Mouse (Mus musculus): ENCODE results near the gene BC048403. TPM values are rescaled to one million over a fixed set of nuclear protein-coding genes. Genes with fewer than 3 reads are reported as not detected.
"Not testable (repeated sequence)": the region's sequence is repeated elsewhere in the genome, so short reads cannot be mapped to it uniquely, and the experiment has no call there.

BC048403 gene
- total RNA-seq, 1 experiment from 2014 or later, result 4.8 TPM

DNA sequence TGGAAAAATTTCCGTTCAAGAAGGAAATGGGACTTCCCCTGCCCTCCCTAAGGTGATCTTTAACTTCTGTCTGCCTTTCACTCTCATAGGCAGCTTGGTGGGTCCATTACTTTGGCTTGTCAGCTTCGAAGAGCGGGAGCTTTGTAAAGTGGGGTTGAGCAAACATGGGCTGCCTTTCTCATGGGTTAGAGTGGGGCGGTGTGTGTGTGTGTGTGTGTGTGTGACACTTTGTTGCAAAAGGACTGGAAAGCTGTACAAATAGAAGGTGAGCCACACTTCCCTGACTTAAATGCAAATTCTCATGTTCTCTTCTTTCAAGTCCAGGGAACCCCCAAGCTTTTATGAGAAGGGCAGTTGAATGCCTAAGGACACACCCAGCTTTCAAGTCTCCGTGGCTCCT is 14.5 kb downstream of the BC048403 start:
- ATAC-seq (replicated peaks; ENCODE audit: low read depth, poor library complexity, severe bottlenecking), result no peak

DNA sequence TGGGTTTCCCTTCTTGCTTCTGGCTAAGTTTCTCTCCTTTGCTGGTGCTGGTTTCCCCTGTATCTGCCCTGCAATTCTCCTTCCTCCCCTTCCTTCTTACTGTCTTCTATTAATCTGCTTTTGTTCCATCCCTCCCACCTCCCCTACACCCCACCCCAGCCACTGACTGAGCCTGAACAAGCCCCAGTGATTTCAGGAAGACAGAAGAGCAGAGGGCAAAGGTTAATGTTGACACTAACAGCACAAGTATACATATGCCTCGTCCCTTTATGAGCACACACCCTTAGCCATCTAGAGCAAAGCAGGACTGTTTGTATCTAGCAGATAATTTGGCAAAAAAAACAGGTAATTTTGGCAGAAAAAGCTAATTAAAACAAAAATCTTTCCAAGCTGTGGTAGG is 16.1 kb downstream of the BC048403 start:
- ATAC-seq (replicated peaks; ENCODE audit: low read depth, poor library complexity, severe bottlenecking), result no peak

DNA sequence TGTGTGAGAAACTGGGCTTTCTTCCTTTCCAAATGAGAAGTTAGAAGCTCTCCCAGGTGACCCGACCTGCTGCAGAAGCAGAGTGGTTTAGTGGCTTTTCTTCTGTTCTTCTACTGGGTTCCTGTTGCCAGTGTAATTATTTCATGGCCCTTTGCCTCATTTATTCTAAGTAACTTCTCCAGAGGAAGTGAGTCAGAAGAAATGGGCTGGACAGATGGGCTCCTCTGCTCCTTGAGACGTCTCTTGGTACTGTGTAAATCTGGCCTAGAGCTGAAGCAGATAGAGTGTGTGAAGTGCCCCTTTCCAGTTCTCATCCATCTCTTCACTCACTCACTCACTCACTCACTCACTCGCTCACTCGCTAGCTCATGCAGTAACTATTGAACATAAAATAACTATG is 16.9 kb downstream of the BC048403 start:
- no peak for ATAC-seq (replicated peaks; ENCODE audit: low read depth, poor library complexity, severe bottlenecking)

DNA sequence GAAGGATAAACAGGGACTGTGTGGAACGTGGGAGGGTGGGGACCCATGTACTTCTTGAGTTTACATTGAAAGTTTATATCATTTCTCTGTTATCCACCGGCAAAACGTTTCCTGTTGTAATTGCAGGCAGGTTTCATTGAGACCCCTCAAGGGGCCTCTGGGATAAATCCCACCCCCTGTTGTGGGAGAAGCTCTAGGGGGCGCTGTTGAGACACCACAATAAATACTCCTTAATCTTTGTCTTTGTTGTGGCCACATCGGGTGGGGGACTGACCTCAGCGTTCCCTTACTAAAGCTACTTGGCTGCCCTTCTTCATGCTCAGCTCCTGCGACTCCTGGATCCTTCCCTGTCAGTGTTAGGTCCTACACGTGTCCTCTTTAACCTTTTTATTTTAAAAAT is 19.4 kb downstream of the BC048403 start:
- peak; percentile 42; the same call in 1 of the 2 replicates for ATAC-seq (replicated peaks; ENCODE audit: low read depth, poor library complexity, severe bottlenecking)

DNA sequence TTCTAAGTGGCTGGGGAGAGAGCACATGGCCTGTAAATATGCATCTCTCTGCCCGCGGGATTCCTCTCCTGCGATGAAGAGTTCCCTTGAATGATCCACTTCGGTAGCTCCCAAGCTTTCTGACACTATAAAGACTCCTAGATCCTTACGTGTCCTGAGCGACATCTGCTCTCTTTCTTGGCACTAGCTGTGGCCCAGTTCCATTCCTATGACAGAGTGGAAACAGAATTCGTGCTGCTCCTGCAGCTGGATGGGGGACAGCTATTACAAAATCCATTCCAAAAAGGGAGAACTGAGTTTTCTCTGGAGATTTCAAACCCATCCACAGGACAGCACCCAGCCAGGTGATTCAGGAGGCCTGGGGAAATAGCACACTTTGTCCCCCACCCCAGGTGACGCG is 22.4 kb downstream of the BC048403 start:
- ATAC-seq (replicated peaks; ENCODE audit: low read depth, poor library complexity, severe bottlenecking), result no peak

DNA sequence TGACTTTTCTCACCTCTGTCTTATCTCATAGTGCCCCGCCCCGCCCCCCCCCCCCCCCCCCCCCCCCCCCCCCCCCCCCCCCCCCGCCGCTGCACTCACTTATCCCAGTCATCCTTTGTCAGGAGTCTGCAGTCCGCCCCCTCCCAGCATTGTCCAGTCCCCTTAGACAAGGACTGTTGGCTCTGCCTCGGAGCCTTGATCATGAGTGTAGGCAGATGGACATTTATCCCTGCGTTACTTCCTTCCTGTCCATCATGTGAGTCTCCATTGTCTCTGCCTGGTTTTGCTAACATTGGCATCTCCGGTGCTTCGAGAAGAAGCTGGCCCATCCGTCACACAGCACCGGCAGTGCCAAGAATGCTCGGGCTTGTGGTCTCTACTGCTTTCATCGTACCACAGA is 23.5 kb downstream of the BC048403 start:
- ATAC-seq (replicated peaks; ENCODE audit: low read depth, poor library complexity, severe bottlenecking), result no peak; the same call in 1 of the 2 replicates

DNA sequence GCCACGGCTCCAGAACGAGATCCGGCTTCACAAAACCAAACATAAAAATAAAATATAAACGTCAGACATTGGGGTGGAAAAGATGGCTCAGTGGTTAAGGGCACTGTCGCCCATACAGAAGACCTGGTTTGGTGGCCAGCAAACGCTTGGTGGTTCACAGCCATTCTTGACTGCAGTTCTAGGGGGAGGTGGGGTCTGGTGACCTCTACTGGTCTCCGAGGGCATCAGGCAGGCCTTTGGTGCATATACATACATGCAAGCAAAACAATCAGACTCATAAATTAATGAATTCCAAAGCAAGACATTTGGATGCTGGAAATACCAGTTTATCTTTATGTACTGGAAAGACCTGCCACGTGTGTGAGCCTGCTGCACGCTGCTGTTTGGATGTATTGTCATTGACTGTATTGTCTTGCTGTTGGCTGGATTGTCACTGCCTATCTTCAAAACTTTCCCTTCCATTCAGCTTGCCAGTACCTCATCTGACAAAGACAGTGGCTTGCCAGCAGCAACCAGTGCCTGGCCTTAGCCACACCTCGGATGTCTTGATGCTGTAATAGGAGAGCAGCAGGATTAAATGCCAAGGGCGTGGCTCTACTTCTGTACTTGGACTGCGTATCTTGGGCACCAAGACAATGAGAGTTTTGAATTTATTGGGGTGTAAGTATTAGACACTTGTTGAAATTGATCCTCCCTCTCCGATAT is 24.9 kb downstream of the BC048403 start:
- 0 out of 2 replicates have a peak, but pooled peaks have one; percentile 25 for ATAC-seq (replicated peaks; ENCODE audit: low read depth, poor library complexity, severe bottlenecking)

DNA sequence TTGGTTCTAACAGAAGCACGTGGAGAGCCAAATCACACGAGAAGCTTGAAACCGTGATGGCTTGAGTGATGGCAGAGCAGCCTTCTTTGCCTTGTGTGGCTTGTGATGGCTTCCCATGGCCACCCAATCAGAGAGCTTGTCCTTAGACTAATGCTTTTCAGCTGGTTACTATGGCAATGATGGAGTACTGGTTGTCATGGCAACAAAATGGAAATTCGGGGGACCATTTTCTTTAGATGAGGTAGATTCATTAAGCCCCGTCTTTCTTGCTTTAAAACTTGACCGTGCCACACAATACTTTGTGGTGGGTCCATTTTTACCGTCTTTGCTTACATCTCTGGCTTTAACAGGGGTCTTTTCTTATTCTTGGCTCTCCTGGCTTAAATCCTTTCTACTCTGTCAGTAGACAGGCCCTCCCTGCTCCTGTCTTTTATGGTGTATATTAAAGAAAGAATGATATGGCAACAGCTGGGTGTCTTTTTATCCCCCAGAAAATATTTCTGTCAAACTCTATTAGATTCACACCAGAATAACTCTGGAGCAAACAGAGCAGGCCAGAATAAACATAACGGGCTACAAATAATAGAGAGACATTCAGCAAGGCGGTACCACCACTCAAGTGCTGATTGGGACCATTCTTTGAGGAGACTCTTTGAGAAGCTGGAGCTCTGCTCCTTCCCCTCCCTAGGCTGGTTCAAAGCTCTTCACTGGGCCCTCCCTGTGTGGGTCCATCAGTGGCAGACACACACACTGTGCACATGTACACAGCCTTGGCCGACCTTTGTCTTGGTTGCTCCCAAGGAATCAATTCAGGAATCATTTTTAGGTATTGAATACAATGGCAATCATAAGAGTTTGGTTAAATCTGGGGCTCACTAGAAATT is 25.7 kb downstream of the BC048403 start:
- no peak for ATAC-seq (replicated peaks; ENCODE audit: low read depth, poor library complexity, severe bottlenecking)

DNA sequence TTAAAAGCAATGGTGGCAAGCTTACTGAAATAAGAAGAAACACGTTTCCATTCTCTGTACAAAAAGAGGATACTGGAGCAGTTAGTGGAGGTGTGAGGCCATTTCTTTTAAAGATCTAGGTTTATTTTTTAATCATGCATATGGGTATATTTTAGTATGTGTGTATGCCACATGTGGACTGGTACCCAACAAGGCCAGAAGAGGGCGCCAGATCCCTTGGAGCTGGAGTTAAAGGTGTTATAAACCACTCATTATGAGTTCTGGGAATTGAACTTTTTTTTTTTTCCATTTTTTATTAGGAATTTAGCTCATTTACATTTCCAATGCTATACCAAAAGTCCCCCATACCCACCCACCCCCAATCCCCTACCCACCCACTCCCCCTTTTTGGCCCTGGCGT is 27.6 kb downstream of the BC048403 start:
- not testable (repeated sequence) for ATAC-seq (replicated peaks; ENCODE audit: low read depth, poor library complexity, severe bottlenecking)

DNA sequence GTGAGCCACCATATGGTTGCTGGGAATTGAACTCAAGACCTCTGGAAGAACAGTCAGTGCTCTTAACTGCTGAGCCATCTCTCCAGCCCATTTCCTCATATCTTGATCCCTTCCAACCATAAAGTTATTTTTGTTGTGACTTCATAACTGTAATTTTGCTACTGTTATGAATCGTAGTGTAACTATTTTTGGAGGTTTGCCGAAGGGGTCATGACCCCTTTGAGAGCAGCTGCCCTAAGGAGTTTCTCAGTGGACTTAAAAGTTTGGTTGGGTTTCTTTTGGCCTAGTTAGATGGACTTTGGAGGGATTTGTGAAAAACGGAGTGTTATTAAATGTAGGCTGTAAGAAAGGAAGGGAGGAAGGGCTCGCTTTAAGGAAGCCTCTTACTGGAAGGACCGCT is 30.0 kb downstream of the BC048403 start:
- ATAC-seq (replicated peaks; ENCODE audit: low read depth, poor library complexity, severe bottlenecking), result no peak

DNA sequence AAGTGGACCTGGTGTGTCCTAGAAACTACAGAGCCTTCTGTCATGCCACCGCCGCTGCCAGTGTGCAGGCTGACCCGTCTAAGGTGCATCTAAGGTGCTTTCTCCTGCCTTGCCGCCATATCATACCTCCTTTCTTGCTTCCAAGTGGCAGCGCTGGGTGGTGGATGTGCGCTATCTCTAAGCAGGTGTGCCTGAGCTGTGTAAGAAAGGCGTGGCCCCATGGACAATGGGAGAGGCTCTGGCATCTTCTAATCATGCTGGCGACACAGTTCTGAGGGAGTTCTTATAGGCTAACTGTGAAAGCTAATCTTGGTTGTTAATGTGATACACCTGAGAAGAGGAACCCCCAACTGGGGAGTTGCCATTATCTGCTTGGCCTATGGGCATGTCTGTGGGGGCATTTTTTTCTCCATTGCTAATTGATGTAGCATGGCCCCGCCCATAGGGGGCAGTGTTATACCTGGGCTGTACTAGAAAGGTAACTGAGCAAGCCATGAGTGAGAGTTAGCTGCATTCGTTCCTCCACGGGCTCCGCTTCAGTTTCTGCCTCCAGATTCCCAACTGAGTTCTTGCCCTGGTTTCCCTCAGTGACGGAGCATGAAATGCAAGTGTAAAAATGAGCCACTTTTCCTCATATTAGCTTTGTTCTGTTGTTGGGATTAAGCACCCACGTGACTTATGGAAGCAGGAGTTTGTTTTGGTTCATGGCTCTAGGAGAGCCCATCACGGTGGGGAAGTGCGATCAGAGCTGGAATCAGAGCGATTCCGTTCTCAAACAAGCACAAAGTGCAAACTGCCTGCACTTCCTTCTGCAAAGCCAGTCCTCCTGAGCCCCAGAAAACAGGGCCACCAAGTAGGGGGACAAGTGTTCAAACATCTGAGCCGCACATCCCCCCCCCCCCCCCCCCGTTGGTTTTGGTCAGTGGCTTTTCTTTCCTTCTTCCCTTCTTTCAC is 31.2 kb downstream of the BC048403 start:
- peak; percentile 91 for ATAC-seq (replicated peaks; ENCODE audit: low read depth, poor library complexity, severe bottlenecking)

DNA sequence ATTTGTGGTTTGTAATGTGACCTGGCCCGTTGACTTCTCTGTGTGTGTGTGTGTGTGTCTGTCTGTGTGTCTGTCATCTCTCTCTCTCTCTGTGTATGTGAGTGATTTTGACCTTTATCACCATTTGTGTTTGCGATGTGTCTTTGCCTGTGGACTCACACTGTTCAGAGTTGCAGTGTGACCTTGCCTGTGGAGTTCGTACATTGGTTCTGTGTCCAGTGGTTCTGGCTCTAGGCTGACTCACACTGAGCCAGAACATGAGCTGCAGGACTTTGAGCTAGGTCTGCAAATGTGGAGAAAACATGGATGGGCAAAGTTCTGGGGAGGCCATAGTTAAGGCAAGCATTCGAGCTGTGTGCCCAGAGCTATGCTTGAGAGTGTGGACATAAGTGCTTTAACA is 34.1 kb downstream of the BC048403 start:
- ATAC-seq (replicated peaks; ENCODE audit: low read depth, poor library complexity, severe bottlenecking), result no peak

DNA sequence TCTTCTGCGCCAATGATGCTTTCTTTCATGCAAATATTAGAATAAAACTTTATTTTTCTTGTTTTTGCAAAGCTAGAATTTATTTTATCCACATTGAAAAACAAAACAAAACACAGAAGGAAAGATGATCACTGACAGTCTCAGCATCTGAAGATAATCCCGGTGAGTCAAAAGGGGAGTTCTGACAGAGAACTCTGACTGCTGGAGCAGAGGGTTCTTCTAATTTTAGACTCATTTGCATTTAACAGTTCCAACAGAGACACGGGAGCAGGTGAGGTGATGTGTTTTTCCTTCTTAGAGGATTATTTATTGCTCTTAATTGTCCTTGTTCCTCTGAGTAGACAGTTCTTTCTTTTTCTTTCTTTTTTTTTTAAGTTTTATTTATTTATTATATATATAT is 36.3 kb downstream of the BC048403 start:
- ATAC-seq (replicated peaks; ENCODE audit: low read depth, poor library complexity, severe bottlenecking), result no peak

DNA sequence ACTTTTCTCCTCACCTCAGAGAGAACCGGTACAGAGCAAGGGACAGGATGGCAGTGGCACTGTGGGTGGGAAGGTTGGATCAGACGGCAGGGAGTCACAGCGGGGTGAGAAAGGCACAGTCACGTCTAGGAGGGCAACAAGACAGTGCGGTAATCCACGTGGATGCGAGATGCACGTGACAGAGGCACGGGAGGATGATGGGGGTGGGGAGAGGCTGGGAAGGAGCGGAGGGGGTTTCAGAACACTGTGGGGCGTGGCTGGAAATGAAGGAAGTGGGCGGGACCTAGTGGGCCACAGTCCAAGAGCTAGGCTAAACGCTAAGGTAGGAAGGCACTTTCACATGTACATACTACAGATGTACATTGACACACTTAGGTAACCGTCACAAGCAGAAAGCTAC is 41.4 kb downstream of the BC048403 start:
- peak; percentile 78 for ATAC-seq (replicated peaks; ENCODE audit: low read depth, poor library complexity, severe bottlenecking)

DNA sequence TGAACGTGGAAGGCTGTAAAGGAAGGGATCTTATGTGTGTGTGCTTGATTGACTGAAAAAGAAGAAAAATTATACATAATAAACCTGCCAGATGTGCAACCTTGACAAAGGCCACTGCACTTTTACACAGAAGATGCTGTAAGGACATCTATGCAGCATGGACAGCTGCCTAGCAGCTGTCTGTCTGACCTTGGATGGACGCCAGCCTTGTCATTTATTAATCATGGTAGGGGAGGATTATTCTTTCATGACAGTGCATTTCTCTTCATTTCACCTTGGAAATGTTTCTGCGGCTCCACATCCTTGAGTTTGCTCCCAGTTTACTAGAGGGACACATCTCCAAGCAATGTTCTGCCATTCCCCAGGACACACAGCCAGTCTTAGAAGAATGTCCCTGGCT is 48.8 kb downstream of the BC048403 start:
- no peak for ATAC-seq (replicated peaks; ENCODE audit: low read depth, poor library complexity, severe bottlenecking)

DNA sequence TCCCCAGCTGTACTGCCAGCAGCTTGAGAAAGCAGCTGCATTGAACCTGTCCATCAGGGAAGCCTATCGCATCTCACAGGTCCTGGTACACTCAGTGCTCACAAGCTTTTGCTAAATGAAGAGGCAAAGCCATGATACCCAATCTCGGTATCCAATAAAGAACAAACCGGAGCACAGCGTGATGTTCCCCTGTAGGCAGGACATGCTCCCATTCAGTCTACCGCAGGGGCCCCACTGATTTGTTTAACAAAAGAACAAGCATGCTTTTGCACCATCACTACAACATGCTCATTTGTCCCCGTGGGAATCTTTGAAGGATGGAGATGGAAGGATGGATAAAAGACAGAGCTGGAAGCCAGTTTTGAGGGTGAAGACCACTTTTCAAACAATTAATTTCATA is 50.3 kb downstream of the BC048403 start:
- ATAC-seq (replicated peaks; ENCODE audit: low read depth, poor library complexity, severe bottlenecking), result no peak

DNA sequence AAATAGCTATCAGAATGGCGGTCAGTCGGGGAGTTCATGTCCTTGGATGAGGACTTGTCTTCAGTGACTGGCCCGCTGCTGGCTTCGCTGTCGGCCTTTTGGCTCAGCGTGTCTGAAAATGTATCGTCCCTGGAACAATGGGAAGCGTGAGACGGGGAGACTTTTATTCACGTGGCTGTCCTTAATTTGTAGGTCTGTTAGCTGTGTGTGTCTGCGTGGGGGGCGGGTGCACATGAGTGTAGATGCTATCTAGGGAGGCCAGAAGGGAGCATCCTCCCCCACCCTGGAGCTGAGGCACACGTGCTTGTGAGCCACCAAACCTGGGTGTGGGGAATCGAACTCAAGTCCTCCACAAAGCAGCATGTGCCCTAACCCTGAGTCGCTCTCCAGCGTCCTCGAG is 52.9 kb downstream of the BC048403 start:
- no peak for ATAC-seq (replicated peaks; ENCODE audit: low read depth, poor library complexity, severe bottlenecking)

DNA sequence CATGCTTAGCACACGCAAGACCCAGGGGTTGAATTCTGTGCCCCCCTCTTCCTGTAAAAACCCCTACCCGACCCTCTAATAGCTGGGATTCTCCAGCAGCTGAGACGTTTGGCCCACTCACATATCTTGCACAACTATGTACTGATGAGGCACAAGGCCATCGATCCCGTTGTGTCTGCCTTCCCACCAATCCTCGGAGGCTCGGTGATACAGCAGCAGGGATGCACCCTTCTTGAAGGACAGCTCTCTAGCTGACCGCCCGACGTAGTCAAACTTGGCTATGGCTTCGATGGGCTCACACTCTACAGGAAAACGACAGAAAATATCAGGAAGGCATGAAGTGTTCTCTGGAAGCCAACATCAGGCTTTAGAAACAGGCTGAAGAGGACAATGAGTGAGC is 54.7 kb downstream of the BC048403 start:
- no peak for ATAC-seq (replicated peaks; ENCODE audit: low read depth, poor library complexity, severe bottlenecking)

DNA sequence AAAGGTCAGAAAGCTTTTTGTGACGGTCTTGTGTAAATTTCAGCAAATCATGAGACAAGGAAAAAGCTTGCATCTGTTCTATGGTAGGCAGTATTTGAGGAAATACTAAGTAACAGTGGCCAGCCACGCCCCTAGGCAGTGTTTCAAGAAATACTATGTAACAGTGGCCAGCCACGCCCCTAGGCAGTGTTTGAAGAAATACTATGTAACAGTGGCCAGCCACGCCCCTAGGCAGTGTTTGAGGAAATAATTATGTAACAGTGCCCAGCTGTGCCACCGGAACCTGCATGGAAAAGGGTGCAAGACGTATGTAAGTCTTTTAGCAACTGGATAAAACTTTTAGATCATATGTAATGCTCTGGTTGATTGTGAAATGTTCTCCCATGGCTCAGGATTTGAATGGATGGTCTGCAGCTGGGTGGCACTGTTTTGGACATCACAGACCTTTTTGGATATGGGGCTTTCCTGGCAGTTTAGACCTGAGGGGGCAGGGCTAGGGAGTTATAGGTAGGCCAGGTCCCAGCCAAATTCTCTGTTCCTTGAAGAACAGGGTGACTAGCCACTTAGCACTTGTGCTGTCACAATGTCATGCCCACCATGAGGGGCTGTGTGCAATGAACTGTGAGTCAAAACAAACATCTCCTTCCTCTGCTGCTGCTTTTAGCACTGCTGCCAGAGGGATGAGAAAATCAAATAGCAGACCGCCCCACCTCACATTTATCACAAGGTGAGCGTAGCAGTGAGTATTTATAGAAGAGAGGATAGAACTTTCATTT is 56.5 kb downstream of the BC048403 start:
- ATAC-seq (replicated peaks; ENCODE audit: low read depth, poor library complexity, severe bottlenecking), result peak; percentile 99

DNA sequence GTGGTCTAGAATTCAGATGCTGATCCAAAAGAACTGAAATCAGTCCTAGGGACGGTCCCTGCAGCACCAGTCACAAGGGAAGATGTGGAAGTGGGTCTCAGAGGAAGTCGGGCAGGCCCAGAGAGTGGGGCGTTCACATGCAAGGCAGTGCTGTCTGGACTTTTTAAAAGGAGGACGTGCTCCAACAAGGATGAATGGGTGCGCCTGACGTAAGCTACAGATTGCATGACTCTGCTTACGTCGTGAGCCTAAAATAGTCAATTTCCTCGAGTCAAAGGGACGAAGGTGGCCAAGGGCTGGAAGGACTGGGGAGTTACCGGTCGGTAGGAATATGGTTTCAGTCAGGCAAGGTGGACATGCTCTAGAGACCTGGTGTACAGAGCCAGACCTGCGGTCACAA is 60.3 kb downstream of the BC048403 start:
- ATAC-seq (replicated peaks; ENCODE audit: low read depth, poor library complexity, severe bottlenecking), result no peak
